Mouse (Mus musculus) limb, embryonic 11.5 days (tissue): ENCODE data around the gene Ntn5. TPM values are rescaled to one million over a fixed set of nuclear protein-coding genes. Genes with fewer than 3 reads are reported as not detected.

Source experiments
- ATAC-seq: fragments of 200-750 bp; cut with Nextera tagmentation; 2 replicates; pipeline ENCODE4 v1.8.0; 2017; ENCODE audit warnings: low read depth; ENCODE audit not compliant: insufficient number of reproducible peaks, low FRiP score, low TSS enrichment
- DNase-seq: peaks from one replicate; pipeline ENCODE4 v3.0.0-alpha.2; 2015; ENCODE audit warnings: low spot score
- H3K27ac ChIP-seq: fragments of 300-500 bp; sonication (generic); replicated peaks from 2 replicates; pipeline ENCODE4 v1.5.1; 2014; ENCODE audit warnings: low read depth, mild to moderate bottlenecking, low read length
- H3K27me3 ChIP-seq: fragments of 300-500 bp; sonication (generic); 2 replicates; pipeline ENCODE4 v1.6.1; 2014; ENCODE audit warnings: mild to moderate bottlenecking, low read length, mixed read lengths; ENCODE audit not compliant: control insufficient read depth, insufficient read depth
- H3K36me3 ChIP-seq: fragments of 300-500 bp; sonication (generic); 2 replicates; pipeline ENCODE4 v1.6.1; 2014; ENCODE audit warnings: mild to moderate bottlenecking, low read length, moderate library complexity, mixed read lengths; ENCODE audit not compliant: control insufficient read depth, insufficient read depth
- H3K4me1 ChIP-seq: fragments of 300-500 bp; sonication (generic); 2 replicates; pipeline ENCODE4 v1.6.1; 2014; ENCODE audit warnings: low read length, mixed read lengths; ENCODE audit not compliant: control insufficient read depth, insufficient read depth
- H3K4me2 ChIP-seq: fragments of 300-500 bp; sonication (generic); 2 replicates; pipeline ENCODE4 v1.6.1; 2014; ENCODE audit warnings: low read depth, mild to moderate bottlenecking, moderate library complexity; ENCODE audit not compliant: severe bottlenecking
- H3K4me3 ChIP-seq: fragments of 300-500 bp; sonication (generic); 2 replicates; pipeline ENCODE4 v1.5.1; 2014; ENCODE audit warnings: low read depth, low read length
- H3K9ac ChIP-seq: fragments of 300-500 bp; sonication (generic); 2 replicates; pipeline ENCODE4 v1.6.1; 2014; ENCODE audit warnings: mild to moderate bottlenecking, low read length
- H3K9me3 ChIP-seq: fragments of 300-500 bp; sonication (generic); 2 replicates; pipeline ENCODE4 v1.6.1; 2016; ENCODE audit warnings: low read length; ENCODE audit not compliant: control insufficient read depth
- WGBS: fragments of 180-500 bp; shearing (Covaris S2); extraction: QIAGEN DNeasy Blood & Tissue Kit; methylation state at CpG from one replicate; pipeline ENCODE4 v1.1.7; 2014; 5-methylcytosine and 5-hydroxymethylcytosine counted together
- polyA plus RNA-seq: library from polyadenylated mRNA; unstranded; fragments of >200 nt; fragmentation: Nextera tagmentation; extraction: Ambion mirVana; gene quantifications from 2 replicates; pipeline ENCODE4 v1.2.1, GENCODE M21; 2014

Gene Ntn5
- polyA plus RNA-seq, 1 experiment from 2014 or later, result 0.24 TPM

- Histone ChIP-seq H3K9ac (no peak overlapping the region), H3K36me3 (peaks cover 23% of the 10 kb centered on the region; the same call in 1 of the 2 replicates), H3K4me3 (no peak overlapping the region), H3K4me2 (no peak overlapping the region), H3K4me1 (peaks cover 36% of the 10 kb centered on the region), H3K27me3 (no peaks in the 10 kb centered on the region), H3K27ac (no peak overlapping the region), H3K9me3 (no peaks in the 10 kb centered on the region)
- no peak for DNase-seq
- no peak for ATAC-seq
- 94% methylated on average over 24 of the region's 24 CpGs for WGBS
These were observed 27.6 kb downstream of the Ntn5 start for GRCm38 (mm10) chr7:45711316-45712021.

GRCm38 (mm10) chr7:45712022-45712757 lies 28.4 kb downstream of the Ntn5 start:
- DNase-seq (no peak), ATAC-seq (no peak)
- 86% methylated on average over 21 of the region's 21 CpGs for WGBS
- peaks cover 23% of the 10 kb centered on the region; the same call in 1 of the 2 replicates for H3K36me3 ChIP-seq
- no peaks in the 10 kb centered on the region for H3K27me3 ChIP-seq
- H3K4me3 ChIP-seq, result no peak overlapping the region
- no peak overlapping the region for H3K4me2 ChIP-seq
- no peaks in the 10 kb centered on the region for H3K9me3 ChIP-seq
- H3K27ac ChIP-seq, result no peak overlapping the region
- H3K9ac ChIP-seq, result no peak overlapping the region
- H3K4me1 ChIP-seq, result peaks cover 38% of the 10 kb centered on the region

GRCm38 (mm10) chr7:45713396-45713795 lies 29.6 kb downstream of the Ntn5 start:
- DNase-seq (no peak), ATAC-seq (no peak)
- Histone ChIP-seq H3K4me2 (no peak overlapping the region), H3K9ac (no peak overlapping the region), H3K36me3 (peaks cover 23% of the 10 kb centered on the region; the same call in 1 of the 2 replicates), H3K4me1 (peaks cover 29% of the 10 kb centered on the region), H3K4me3 (no peak overlapping the region), H3K27me3 (no peaks in the 10 kb centered on the region), H3K9me3 (no peaks in the 10 kb centered on the region), H3K27ac (no peak overlapping the region)
- 95% methylated on average over 16 of the region's 16 CpGs for WGBS

- no peak overlapping the region for H3K27ac ChIP-seq
- H3K9me3 ChIP-seq, result no peaks in the 10 kb centered on the region
- ATAC-seq, result no peak
- H3K27me3 ChIP-seq, result no peaks in the 10 kb centered on the region
- peak overlapping the region; percentile 94 for H3K4me2 ChIP-seq
- no peak overlapping the region for H3K9ac ChIP-seq
- peaks cover 23% of the 10 kb centered on the region; the same call in 1 of the 2 replicates for H3K36me3 ChIP-seq
- H3K4me1 ChIP-seq, result peaks cover 23% of the 10 kb centered on the region
- WGBS, result 84% methylated on average over 6 of the region's 6 CpGs
- no peak for DNase-seq
- peak overlapping the region; percentile 98 for H3K4me3 ChIP-seq
These were observed 30.2 kb downstream of the Ntn5 start for GRCm38 (mm10) chr7:45713881-45714520.

- no peak; the same call in 1 of the 2 replicates for ATAC-seq
- 12% methylated on average over 14 of the region's 14 CpGs for WGBS
- H3K9ac ChIP-seq, result peak overlapping the region; percentile 68
- H3K9me3 ChIP-seq, result no peaks in the 10 kb centered on the region
- no peaks in the 10 kb centered on the region for H3K27me3 ChIP-seq
- H3K36me3 ChIP-seq, result peaks cover 28% of the 10 kb centered on the region; the same call in 1 of the 2 replicates
- H3K27ac ChIP-seq, result 0 out of 2 replicates have a peak overlapping the region, but pooled peaks have one; percentile 12
- peak overlapping the region; percentile 94 for H3K4me2 ChIP-seq
- DNase-seq, result no peak
- H3K4me1 ChIP-seq, result peaks cover 21% of the 10 kb centered on the region
- peak overlapping the region; percentile 98 for H3K4me3 ChIP-seq
These were observed 30.8 kb downstream of the Ntn5 start for GRCm38 (mm10) chr7:45714630-45715089.

GRCm38 (mm10) chr7:45715090-45715708 lies 31.4 kb downstream of the Ntn5 start, which contains the start of gene Rpl18:
Gene Rpl18, plus strand, starts transcription at chr7:45715457.
- Histone ChIP-seq H3K36me3 (peaks cover 31% of the 10 kb centered on the region; the same call in 1 of the 2 replicates), H3K4me3 (peak within 1 kb of the TSS; percentile 98), H3K4me1 (peaks cover 23% of the 10 kb centered on the region), H3K9ac (peak within 1 kb of the TSS; percentile 68), H3K9me3 (no peaks in the 10 kb centered on the region), H3K27me3 (no peaks in the 10 kb centered on the region), H3K4me2 (peak within 1 kb of the TSS; percentile 94), H3K27ac (peak within 1 kb of the TSS; percentile 12; the same call in 1 of the 2 replicates)
- peak; percentile 95 for DNase-seq
- WGBS, result 8% methylated on average over 34 of the region's 34 CpGs
- ATAC-seq, result peak; percentile 90

GRCm38 (mm10) chr7:45715741-45716459 lies 32.1 kb downstream of the Ntn5 start:
- no peak for DNase-seq
- Histone ChIP-seq H3K4me1 (peaks cover 23% of the 10 kb centered on the region), H3K9ac (no peak overlapping the region; the same call in 1 of the 2 replicates), H3K4me3 (peak overlapping the region; percentile 98), H3K36me3 (peaks cover 33% of the 10 kb centered on the region), H3K4me2 (peak overlapping the region; percentile 94), H3K27ac (no peak overlapping the region; the same call in 1 of the 2 replicates), H3K27me3 (no peaks in the 10 kb centered on the region), H3K9me3 (no peaks in the 10 kb centered on the region)
- no peak for ATAC-seq
- WGBS, result 87% methylated on average over 19 of the region's 19 CpGs
